Mouse (Mus musculus): ENCODE measurements around the gene Col4a6. TPM values are rescaled to one million over a fixed set of nuclear protein-coding genes. Genes with fewer than 3 reads are reported as not detected.

Col4a6 gene
- polyA plus RNA-seq, 1 experiment from 2014 or later, result 4.7 TPM

DNA sequence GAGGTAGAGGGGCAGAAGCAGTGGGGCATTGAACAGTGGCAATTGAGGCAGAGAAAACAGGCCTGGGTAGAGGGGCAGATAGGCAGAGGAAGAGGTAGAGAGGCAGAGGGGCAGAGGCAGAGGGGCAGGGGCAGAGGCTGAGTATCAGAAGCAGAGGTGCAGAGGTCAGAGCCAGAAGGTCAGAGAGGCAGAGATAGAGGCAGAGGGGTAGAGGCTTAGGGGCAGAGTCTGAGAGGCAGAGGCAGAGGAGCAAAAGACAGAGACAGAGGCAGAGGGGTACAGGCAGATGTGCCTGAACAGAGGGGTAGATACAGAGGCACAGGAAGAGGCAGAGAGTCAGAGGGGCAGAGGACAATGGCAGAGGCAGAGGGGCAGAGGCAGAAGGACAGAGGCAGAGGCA lies 323.6 kb downstream of the Col4a6 start:
- H3K36me3 ChIP-seq, result no peaks in the 10 kb centered on the region
- H3K4me2 ChIP-seq, result no peak overlapping the region
- H3K9ac ChIP-seq, result no peak overlapping the region
- 0 out of 2 replicates have a peak, but pooled peaks have one; percentile 31 for ATAC-seq (replicated peaks; ENCODE audit: insufficient number of reproducible peaks, insufficient read depth, low FRiP score, low read depth)
- no peaks in the 10 kb centered on the region for H3K9me3 ChIP-seq (replicated peaks)
- H3K27me3 ChIP-seq, result no peaks in the 10 kb centered on the region; the same call in 1 of the 2 replicates
- H3K4me1 ChIP-seq (replicated peaks), result no peaks in the 10 kb centered on the region
- no peak overlapping the region for H3K27ac ChIP-seq
- H3K4me3 ChIP-seq, result no peak overlapping the region

DNA sequence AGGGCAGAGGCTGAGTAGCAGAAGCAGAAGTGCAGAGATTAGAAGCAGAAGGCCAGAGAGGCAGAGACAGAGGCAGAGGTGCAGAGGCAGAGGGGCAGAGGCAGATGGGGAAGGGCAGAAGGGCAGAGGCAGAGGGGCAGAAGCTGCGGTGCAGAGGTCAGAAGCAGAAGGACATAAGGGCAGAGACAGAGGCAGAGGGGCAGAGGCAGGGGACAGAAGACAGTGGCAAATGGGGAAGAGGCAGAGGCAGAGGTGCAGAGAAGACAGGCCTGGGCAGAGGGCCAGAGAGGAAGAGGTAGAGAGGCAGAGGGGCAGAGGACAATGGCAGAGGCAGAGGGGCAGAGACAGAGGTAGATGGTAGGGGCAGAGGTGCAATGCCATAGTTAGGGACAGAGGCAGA lies 324.2 kb downstream of the Col4a6 start:
- Histone ChIP-seq H3K4me2 (no peak overlapping the region), H3K4me1 (replicated peaks) (no peaks in the 10 kb centered on the region), H3K4me3 (no peak overlapping the region), H3K27me3 (no peaks in the 10 kb centered on the region; the same call in 1 of the 2 replicates), H3K9me3 (replicated peaks) (no peaks in the 10 kb centered on the region), H3K27ac (no peak overlapping the region), H3K36me3 (no peaks in the 10 kb centered on the region), H3K9ac (no peak overlapping the region)
- no peak for ATAC-seq (replicated peaks; ENCODE audit: insufficient number of reproducible peaks, insufficient read depth, low FRiP score, low read depth)
- 60% methylated on average over 1 of the region's 1 CpGs for WGBS

Other genes with a start within 250 kb of the Col4a6 start
- 35.0 and 36.6 TPM in 2 replicates for gene Col4a5, start 1.3 kb upstream of the Col4a6 start, polyA plus RNA-seq (2015; fragmentation: Nextera tagmentation; extraction: Ambion mirVana)